Mouse (Mus musculus): Measurements from ENCODE around the gene Trib2. TPM values are rescaled to one million over a fixed set of nuclear protein-coding genes. Genes with fewer than 3 reads are reported as not detected.

Trib2 gene
- 1 to 10 TPM; 1.2 to 2.0 TPM for total RNA-seq (2023)

DNA sequence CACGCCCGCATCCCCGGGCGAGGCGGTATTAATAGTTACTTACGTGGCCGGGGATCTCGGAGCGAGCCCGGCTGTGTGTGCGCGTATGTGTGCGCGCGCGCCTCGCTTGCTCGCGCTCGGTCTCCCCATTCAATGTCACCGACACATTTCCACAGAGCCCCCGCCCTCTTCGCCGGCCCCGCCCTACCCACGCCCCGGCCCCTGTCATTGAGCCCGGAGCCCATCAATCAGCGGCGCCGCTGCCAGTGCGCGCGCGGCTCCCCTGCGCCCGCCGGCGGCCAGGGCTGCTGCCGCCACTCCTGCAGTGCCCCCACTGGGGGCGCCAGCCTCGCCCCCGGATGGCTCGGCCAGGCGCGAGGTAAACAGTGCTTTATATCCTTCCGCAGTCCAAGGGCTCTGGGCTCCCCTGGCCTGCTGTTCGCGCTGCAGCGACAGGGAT lies at the start of gene Trib2:
Gene Trib2, minus strand, starts transcription at position 183 of the 439 bp plus-strand sequence.

